32 mouse cellular contexts compared by ENCODE assay signal in genomic region chr15:91745501-91745900, GRCm38 (mm10).
DNase-seq lines count a peak whose midpoint lies in the region; ATAC-seq lines count a peak whose summit lies in the region.
"Had no signal": no experiment of that assay in that cellular context is flagged by ENCODE, and none has a peak within 500 bp of the region (broad histone marks: within the 10 kb centered on the region; RNA-seq: fewer than 3 reads in every experiment).

No protein-coding gene starts in this region.

- no peaks in the 10 kb centered on the region for H3K27me3 ChIP-seq in kidney, embryonic 16.5 days (ENCODE audit: insufficient read depth, low read length)
- H3K27me3 ChIP-seq: CH12.LX; embryonic facial prominence, embryonic 13.5 days; forebrain, embryonic 12.5 days; forebrain, embryonic 15.5 days; heart, embryonic 12.5 days; heart, embryonic 15.5 days; Patski had no signal

- intact Hi-C loops in heart, postnatal 25 days (cut with DNase I): no loop called here

- no peak for ATAC-seq in kidney, embryonic 16.5 days (ENCODE audit: low FRiP score, low TSS enrichment)
- ATAC-seq: forebrain, embryonic 15.5 days; hindbrain, postnatal 0 days; Patski had no signal

- no peaks in the 10 kb centered on the region for H3K9me3 ChIP-seq in kidney, embryonic 16.5 days (ENCODE audit: low read length)
- H3K9me3 ChIP-seq: embryonic facial prominence, embryonic 10.5 days; embryonic facial prominence, embryonic 13.5 days; forebrain, embryonic 12.5 days; forebrain, embryonic 15.5 days; heart, embryonic 12.5 days; heart, embryonic 15.5 days had no signal

- H3K27ac ChIP-seq in kidney, embryonic 16.5 days (ENCODE audit: low read length): no peak overlapping the region
- H3K27ac ChIP-seq: embryonic facial prominence, embryonic 10.5 days; embryonic facial prominence, embryonic 13.5 days; forebrain, embryonic 12.5 days; forebrain, embryonic 15.5 days; gastrocnemius, adult 2 months; heart, embryonic 15.5 days; hindbrain, embryonic 14.5 days; hindbrain, postnatal 0 days had no signal

- H3K4me2 ChIP-seq in kidney, embryonic 16.5 days (replicated peaks; ENCODE audit: low read depth, low read length): no peak overlapping the region
- H3K4me2 ChIP-seq: embryonic facial prominence, embryonic 13.5 days; forebrain, embryonic 12.5 days; forebrain, embryonic 15.5 days; heart, embryonic 12.5 days; heart, embryonic 15.5 days; hindbrain, embryonic 14.5 days had no signal

- H3K36me3 ChIP-seq in kidney, embryonic 16.5 days (ENCODE audit: insufficient read depth, low read length): 0 out of 2 replicates have a peak, but pooled peaks cover 2% of the 10 kb centered on the region
- H3K36me3 ChIP-seq: embryonic facial prominence, embryonic 10.5 days; forebrain, embryonic 12.5 days; forebrain, embryonic 15.5 days; G1E had no signal

- WGBS in kidney, embryonic 16.5 days: 78% methylated on average over 4 of the region's 4 CpGs

- peak; percentile 21 for DNase-seq in heart, adult 11 months
- no peak for DNase-seq in heart, postnatal 25 days (ENCODE audit: low spot score)
- peak; percentile 42 to 79 for DNase-seq in layer of hippocampus, adult 18-20 months (ENCODE audit: low spot score in 2 of 2)
- DNase-seq in layer of hippocampus, postnatal 10 days (ENCODE audit: low spot score in 2 of 2): peak; percentile 9 to 26
- DNase-seq in kidney, postnatal 25 days: no peak
- no peak for DNase-seq in spleen, postnatal 36 days (ENCODE audit: low spot score in 2 of 2)
- DNase-seq: adrenal gland, postnatal 10 days; adrenal gland, postnatal 36 days; B cell, adult 2 months; cerebellum, adult 11 months; cerebellum, adult 8-10 months; cerebellum, postnatal 10 days; cerebellum, postnatal 36 days; embryo, embryonic 11 days; gastrocnemius, adult 2 months; gastrocnemius, postnatal 14 days; heart, adult 18-20 months; heart, postnatal 10 days; heart, postnatal 4 days had no signal

- no peak overlapping the region for H3K9ac ChIP-seq in kidney, embryonic 16.5 days (replicated peaks; ENCODE audit: low read length)
- H3K9ac ChIP-seq: embryonic facial prominence, embryonic 13.5 days; forebrain, embryonic 12.5 days; forebrain, embryonic 15.5 days; heart, embryonic 12.5 days; heart, embryonic 15.5 days; hindbrain, embryonic 14.5 days had no signal

- no peaks in the 10 kb centered on the region for H3K4me1 ChIP-seq in kidney, embryonic 16.5 days (ENCODE audit: insufficient read depth, low read length)
- H3K4me1 ChIP-seq: embryonic facial prominence, embryonic 10.5 days; embryonic facial prominence, embryonic 13.5 days; forebrain, embryonic 12.5 days; forebrain, embryonic 15.5 days; heart, embryonic 12.5 days; heart, embryonic 15.5 days had no signal

- no peak overlapping the region for H3K4me3 ChIP-seq in kidney, embryonic 16.5 days (ENCODE audit: low read length)
- H3K4me3 ChIP-seq: embryonic facial prominence, embryonic 10.5 days; embryonic facial prominence, embryonic 13.5 days; erythroblast, embryonic 14.5 days; forebrain, embryonic 12.5 days; forebrain, embryonic 15.5 days; gastrocnemius, adult 2 months; heart, embryonic 12.5 days; heart, embryonic 15.5 days had no signal

Comparison
In these comparisons a context has a peak if more than half of its experiments do, and no peak if none do; other contexts are left out.
1. DNase-seq: peak in heart, adult 11 months (single experiment), layer of hippocampus, adult 18-20 months (2 of 2) and layer of hippocampus, postnatal 10 days (2 of 2); none in heart, postnatal 25 days (single experiment), kidney, postnatal 25 days (0 of 2) and spleen, postnatal 36 days (0 of 2).